Mouse (Mus musculus): ENCODE measurements around the gene Alcam. TPM values are rescaled to one million over a fixed set of nuclear protein-coding genes. Genes with fewer than 3 reads are reported as not detected.

The Alcam gene
- total and polyA plus RNA-seq, 2 experiments from 2014 or later = 40.3 to 154 TPM

GRCm38 (mm10) chr16:52292440-52293048 is 161.3 kb downstream of the Alcam start:
- 85% methylated on average over 3 of the region's 3 CpGs for WGBS
- no peak overlapping the region for H3K27ac ChIP-seq (ENCODE audit: low read depth, low read length)
- no peak for TF ChIP-seq CTCF (IDR thresholded peaks at IDR 0.05)
- DNase-seq (ENCODE audit: low spot score) (no peak), ATAC-seq (ENCODE audit: low FRiP score) (no peak)
- no peak overlapping the region for H3K9ac ChIP-seq (replicated peaks; ENCODE audit: low read length, poor library complexity, severe bottlenecking)
- H3K27me3 ChIP-seq (ENCODE audit: insufficient read depth, low read length) = no peaks in the 10 kb centered on the region
- H3K36me3 ChIP-seq (ENCODE audit: insufficient read depth, low read length) = peaks cover 3% of the 10 kb centered on the region; the same call in 1 of the 2 replicates
- H3K9me3 ChIP-seq (ENCODE audit: low read length) = no peaks in the 10 kb centered on the region
- no peak overlapping the region for H3K4me2 ChIP-seq (ENCODE audit: low read depth, low read length, poor library complexity, severe bottlenecking)
- H3K4me1 ChIP-seq (ENCODE audit: insufficient read depth, low read length) = no peaks in the 10 kb centered on the region
- H3K4me3 ChIP-seq (ENCODE audit: low read depth, low read length) = no peak overlapping the region

GRCm38 (mm10) chr16:52280186-52280585 is 173.7 kb downstream of the Alcam start:
- H3K27me3 ChIP-seq (ENCODE audit: insufficient read depth, low read length) = no peaks in the 10 kb centered on the region
- no peaks in the 10 kb centered on the region for H3K9me3 ChIP-seq (ENCODE audit: low read length)
- peak; percentile 50 for DNase-seq (ENCODE audit: low spot score)
- WGBS = 75% methylated on average over 2 of the region's 2 CpGs
- no peak overlapping the region for H3K9ac ChIP-seq (replicated peaks; ENCODE audit: low read length, poor library complexity, severe bottlenecking)
- H3K4me2 ChIP-seq (ENCODE audit: low read depth, low read length, poor library complexity, severe bottlenecking) = no peak overlapping the region
- H3K27ac ChIP-seq (ENCODE audit: low read depth, low read length) = no peak overlapping the region
- TF ChIP-seq CTCF (IDR thresholded peaks at IDR 0.05) = no peak
- H3K4me1 ChIP-seq (ENCODE audit: insufficient read depth, low read length) = no peaks in the 10 kb centered on the region
- ATAC-seq (ENCODE audit: low FRiP score) = no peak
- H3K36me3 ChIP-seq (ENCODE audit: insufficient read depth, low read length) = no peaks in the 10 kb centered on the region
- no peak overlapping the region for H3K4me3 ChIP-seq (ENCODE audit: low read depth, low read length)

DNA sequence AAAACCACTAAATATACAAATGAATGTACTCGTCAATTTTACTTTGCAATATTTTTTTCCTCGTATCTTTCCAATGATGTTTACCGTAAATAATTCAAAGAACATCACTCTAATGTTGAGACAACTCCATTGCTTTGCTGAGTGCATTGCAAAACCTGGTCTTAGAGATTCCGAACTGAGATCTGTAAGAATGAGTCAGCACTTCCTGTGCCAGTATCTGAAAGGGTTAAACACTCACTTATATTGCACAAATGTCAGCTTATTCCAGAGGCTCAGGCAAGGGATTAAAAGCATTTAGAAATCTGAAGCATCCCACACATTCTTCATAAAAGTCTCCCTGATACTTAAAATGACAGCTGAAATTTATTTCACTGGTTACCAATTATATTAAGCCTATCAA is 188.8 kb downstream of the Alcam start:
- TF ChIP-seq CTCF (IDR thresholded peaks at IDR 0.05) = no peak
- ATAC-seq (ENCODE audit: low FRiP score) = no peak
- H3K36me3 ChIP-seq (ENCODE audit: insufficient read depth, low read length) = peaks cover 5% of the 10 kb centered on the region
- no peak overlapping the region for H3K4me2 ChIP-seq (ENCODE audit: low read depth, low read length, poor library complexity, severe bottlenecking)
- no peaks in the 10 kb centered on the region for H3K27me3 ChIP-seq (ENCODE audit: insufficient read depth, low read length)
- no peaks in the 10 kb centered on the region for H3K4me1 ChIP-seq (ENCODE audit: insufficient read depth, low read length)
- no peak for DNase-seq (ENCODE audit: low spot score)
- H3K9ac ChIP-seq (replicated peaks; ENCODE audit: low read length, poor library complexity, severe bottlenecking) = no peak overlapping the region
- H3K9me3 ChIP-seq (ENCODE audit: low read length) = no peaks in the 10 kb centered on the region
- 89% methylated on average over 4 of the region's 4 CpGs for WGBS
- H3K27ac ChIP-seq (ENCODE audit: low read depth, low read length) = no peak overlapping the region
- H3K4me3 ChIP-seq (ENCODE audit: low read depth, low read length) = no peak overlapping the region

- H3K4me2 ChIP-seq (ENCODE audit: low read depth, low read length, poor library complexity, severe bottlenecking) = no peak overlapping the region
- H3K9me3 ChIP-seq (ENCODE audit: low read length) = no peaks in the 10 kb centered on the region
Measured at GRCm38 (mm10) chr16:52263751-52264150, 190.1 kb downstream of the Alcam start.

GRCm38 (mm10) chr16:52262582-52262981 is 191.3 kb downstream of the Alcam start:
- Histone ChIP-seq H3K36me3 (ENCODE audit: insufficient read depth, low read length) (no peaks in the 10 kb centered on the region), H3K27ac (ENCODE audit: low read depth, low read length) (no peak overlapping the region), H3K4me2 (ENCODE audit: low read depth, low read length, poor library complexity, severe bottlenecking) (no peak overlapping the region), H3K4me1 (ENCODE audit: insufficient read depth, low read length) (no peaks in the 10 kb centered on the region), H3K9ac (replicated peaks; ENCODE audit: low read length, poor library complexity, severe bottlenecking) (no peak overlapping the region), H3K27me3 (ENCODE audit: insufficient read depth, low read length) (no peaks in the 10 kb centered on the region), H3K4me3 (ENCODE audit: low read depth, low read length) (no peak overlapping the region), H3K9me3 (ENCODE audit: low read length) (no peaks in the 10 kb centered on the region)
- ATAC-seq (ENCODE audit: low FRiP score) (no peak), DNase-seq (ENCODE audit: low spot score) (no peak)
- WGBS = 21% methylated on average over 1 of the region's 1 CpGs
- TF ChIP-seq CTCF (IDR thresholded peaks at IDR 0.05) = no peak

More at GRCm38 (mm10) chr16:52263751-52264150, 190.1 kb downstream of the Alcam start:
- Histone ChIP-seq H3K27ac (ENCODE audit: low read depth, low read length) (no peak overlapping the region), H3K36me3 (ENCODE audit: insufficient read depth, low read length) (peaks cover 5% of the 10 kb centered on the region), H3K9ac (replicated peaks; ENCODE audit: low read length, poor library complexity, severe bottlenecking) (no peak overlapping the region), H3K27me3 (ENCODE audit: insufficient read depth, low read length) (no peaks in the 10 kb centered on the region), H3K4me1 (ENCODE audit: insufficient read depth, low read length) (no peaks in the 10 kb centered on the region), H3K4me3 (ENCODE audit: low read depth, low read length) (no peak overlapping the region)
- TF ChIP-seq CTCF (IDR thresholded peaks at IDR 0.05) = no peak
- no peak for ATAC-seq (ENCODE audit: low FRiP score)
- no peak for DNase-seq (ENCODE audit: low spot score)

- Histone ChIP-seq H3K9ac (replicated peaks; ENCODE audit: low read length, poor library complexity, severe bottlenecking) (no peak overlapping the region), H3K36me3 (ENCODE audit: insufficient read depth, low read length) (no peaks in the 10 kb centered on the region), H3K27me3 (ENCODE audit: insufficient read depth, low read length) (no peaks in the 10 kb centered on the region), H3K4me3 (ENCODE audit: low read depth, low read length) (no peak overlapping the region), H3K4me2 (ENCODE audit: low read depth, low read length, poor library complexity, severe bottlenecking) (no peak overlapping the region), H3K4me1 (ENCODE audit: insufficient read depth, low read length) (no peaks in the 10 kb centered on the region), H3K9me3 (ENCODE audit: low read length) (no peaks in the 10 kb centered on the region), H3K27ac (ENCODE audit: low read depth, low read length) (no peak overlapping the region)
- ATAC-seq (ENCODE audit: low FRiP score) (no peak), DNase-seq (ENCODE audit: low spot score) (no peak)
- 73% methylated on average over 1 of the region's 1 CpGs for WGBS
- TF ChIP-seq CTCF (IDR thresholded peaks at IDR 0.05) = no peak
Measured at GRCm38 (mm10) chr16:52261755-52262154, 192.1 kb downstream of the Alcam start.
